Mouse (Mus musculus): Measurements from ENCODE around the gene App. TPM values are rescaled to one million over a fixed set of nuclear protein-coding genes. Genes with fewer than 3 reads are reported as not detected.

App gene
- total RNA-seq, 2 experiments from 2014 or later: 132 to 140 TPM

DNA sequence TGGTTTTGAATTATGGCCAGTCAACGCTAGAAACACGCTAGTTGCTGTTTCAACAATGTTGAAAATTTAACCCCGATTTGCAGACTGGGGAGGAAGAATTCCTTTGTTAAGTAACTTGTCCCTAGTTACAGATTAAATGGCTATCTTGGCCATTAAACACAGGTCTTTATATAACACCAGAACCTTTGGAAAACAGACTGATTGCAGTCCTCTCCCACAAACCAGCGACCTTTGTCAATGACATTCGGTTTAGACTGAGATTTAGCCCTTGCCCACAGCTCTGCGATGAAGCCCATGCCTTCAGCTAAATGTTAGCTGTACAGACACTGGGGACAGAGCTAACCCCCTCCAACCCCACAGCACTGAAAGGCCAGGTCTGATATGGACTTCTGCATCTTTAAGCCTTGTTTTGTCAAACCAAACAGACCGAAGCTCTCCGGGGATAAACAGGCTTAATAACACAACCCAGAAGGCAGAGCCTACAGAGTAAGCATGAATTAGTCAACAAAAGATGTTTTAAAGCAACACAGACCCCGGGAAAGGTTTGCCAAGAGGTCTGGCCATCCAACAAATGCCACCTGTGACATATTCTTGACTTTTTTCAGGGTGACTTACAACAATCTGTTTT, 152.8 kb downstream of the App start:
- no peak for DNase-seq

DNA sequence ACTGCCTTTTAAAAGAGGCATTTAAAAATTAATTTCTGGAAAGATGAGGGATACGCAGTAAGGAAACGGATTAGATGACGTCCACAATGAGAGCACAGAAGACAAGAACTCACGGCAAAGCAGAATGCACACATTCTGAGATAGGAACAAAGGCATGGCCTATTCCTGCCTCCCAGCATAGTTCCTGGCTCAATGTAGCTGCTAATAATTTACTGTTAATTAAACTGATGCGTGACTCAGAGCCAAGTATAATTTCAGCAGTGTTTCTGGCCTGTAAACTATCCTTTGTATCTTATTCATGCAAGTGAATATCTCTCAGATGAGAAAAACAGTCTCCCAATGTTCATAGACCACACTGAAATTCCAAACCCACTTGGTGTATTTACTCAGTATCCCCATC, 154.3 kb downstream of the App start:
- no peak for DNase-seq

DNA sequence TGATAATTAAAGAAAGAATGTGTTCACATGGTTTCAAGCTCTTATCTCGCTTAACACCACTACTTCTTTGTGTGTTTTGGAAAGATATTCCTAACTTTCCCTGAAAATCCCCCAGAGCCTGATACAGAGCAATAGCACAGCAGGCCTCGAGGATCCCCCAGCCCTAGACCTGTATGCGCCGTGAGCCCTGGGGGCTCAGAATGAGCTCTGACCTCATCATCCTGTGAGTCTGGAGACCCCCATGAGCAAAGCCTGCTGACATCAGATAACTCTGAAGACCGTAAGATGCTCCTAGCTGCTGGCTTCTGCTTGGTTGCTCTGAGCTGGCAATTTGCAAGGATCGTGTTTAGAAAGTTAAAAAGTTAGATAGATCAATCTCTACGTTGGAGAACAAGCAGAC, 155.7 kb downstream of the App start:
- no peak for DNase-seq

DNA sequence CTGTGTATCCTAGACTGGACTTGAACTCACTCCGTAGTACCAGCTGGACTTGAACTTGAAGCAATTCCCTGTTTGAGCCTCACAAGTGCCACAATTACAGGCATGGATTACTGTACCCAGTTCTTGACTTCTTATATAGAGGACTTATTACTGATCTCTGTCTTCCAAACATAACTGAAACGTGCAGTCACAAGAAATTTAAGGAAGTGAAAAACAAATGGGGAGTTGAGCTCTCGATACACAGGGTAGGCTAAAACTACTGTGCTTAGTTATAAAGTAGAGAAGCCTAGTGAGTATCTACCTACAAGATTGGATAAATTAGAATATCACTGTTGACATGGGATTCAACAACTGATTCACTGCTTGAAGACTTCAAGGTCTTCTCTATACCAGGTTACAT, 160.9 kb downstream of the App start:
- DNase-seq: no peak

DNA sequence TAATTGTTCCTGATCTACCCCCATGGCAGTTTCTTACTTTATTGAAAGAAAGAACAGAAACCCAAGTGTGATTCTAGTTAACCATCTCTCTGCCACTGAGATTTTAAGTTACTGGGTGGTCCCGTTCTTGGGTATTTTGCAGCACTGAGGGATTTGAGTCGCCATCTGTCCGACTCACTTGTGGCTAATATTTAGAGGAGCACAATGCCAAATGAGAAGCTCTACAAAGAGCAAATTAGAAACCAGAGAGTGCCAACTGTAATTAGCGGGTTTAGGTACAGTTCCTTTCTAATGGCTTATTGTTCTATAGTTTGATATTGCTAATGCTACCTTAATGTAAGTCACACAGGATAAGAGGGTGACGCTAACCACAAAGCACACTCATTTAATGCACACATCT, 161.4 kb downstream of the App start:
- no peak for DNase-seq

DNA sequence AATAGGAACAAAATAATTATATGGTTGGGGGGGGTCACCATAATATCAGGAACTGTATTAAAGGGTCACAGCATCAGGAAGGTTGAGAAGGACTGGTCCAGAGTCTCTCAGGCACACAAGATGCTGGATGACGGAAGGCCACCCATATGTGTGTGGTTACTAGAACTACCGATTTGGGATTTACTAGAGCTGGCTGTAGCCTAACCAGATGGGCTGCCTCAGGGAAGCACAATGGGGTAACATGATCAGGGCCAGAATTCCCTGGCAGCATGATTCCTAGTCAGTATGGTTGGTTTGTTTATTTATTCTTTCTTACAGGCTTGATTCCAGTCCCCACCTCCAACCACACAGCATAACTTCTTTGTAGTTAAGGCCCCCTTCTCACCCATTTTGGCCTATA, 162.9 kb downstream of the App start:
- DNase-seq: no peak

DNA sequence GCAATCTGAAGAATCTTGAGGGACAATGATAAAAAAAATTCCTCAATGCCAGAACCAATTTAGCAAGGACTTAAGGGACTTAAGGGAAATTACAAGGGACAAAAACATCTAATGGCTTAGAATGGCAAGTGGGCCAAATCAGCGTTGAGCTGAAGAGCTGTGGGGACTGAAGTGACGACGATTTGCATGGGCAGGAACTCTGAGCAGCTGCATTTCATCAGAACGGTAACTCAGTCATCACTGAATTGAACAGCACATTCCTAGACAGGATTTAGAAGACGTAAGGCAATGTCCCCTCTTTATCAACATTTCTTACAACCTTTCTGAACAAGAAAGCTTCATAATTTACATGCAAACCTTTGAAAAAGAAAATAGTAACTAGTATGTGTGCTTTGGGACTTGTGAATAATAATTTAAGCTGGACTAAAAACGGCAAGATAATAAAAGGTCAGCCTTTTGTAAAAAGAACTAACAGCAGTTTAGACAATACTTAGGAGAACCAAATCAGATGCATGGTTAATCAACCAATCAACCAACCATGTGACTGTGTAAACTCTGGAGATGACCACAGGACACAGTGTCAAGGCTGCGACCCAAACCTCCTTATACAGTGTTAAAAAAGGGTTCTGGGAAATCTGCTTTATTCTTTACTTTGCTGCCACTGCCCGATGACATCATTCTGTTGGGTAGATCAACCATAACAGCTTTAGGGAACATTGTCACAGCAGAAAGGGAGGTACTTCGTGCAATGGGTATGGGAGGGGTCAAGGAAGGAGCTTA, 164.5 kb downstream of the App start:
- no peak for DNase-seq

DNA sequence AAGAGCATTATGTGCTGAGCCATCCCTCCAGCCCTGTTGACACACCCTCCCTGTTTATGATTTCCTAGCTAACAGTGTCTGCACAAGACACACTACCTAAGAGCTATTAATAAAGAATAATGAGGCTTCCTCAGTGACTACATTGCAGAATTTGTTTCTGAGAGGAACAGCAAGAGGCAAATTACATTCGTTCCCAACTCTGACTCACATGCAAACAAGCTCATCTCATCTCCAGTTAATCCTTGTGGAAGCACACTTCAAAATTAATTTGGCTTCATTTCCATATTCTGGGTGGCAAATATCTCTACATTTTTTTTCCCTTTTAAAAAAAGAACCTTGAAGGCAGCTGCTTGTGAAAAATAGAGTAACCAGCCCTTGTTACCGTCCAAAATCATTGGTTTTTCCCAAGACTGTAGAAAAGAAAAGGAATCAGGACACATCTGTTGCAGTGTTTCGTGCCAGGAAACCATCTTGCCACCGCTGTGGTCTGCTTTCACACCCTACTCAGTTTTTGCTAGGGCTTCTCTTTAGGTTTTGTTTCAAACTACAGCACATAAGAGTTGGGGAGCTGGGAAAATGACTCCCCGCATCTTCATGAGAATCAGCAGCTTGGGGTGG, 171.5 kb downstream of the App start:
- DNase-seq: no peak

DNA sequence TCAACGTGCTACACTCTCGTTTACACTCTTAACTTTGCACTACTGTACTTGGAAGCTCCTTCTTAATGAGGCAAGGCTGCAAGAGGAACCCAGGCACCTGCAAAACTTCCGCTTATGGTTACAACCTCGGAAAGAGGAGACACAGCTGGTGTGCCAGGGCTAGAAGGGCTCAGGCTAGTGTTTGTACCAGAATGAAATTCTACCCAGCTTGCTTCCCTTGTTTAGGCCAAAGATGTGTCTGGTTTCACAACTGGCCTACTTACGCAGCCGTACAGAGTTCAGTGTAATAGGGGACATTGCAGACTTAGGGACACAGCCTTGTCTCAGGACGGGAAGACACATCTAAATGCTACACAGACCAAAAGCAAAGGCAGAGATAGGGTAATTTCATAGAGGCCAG, 173.3 kb downstream of the App start:
- DNase-seq: peak in 1 of 2 experiments; percentile 7

DNA sequence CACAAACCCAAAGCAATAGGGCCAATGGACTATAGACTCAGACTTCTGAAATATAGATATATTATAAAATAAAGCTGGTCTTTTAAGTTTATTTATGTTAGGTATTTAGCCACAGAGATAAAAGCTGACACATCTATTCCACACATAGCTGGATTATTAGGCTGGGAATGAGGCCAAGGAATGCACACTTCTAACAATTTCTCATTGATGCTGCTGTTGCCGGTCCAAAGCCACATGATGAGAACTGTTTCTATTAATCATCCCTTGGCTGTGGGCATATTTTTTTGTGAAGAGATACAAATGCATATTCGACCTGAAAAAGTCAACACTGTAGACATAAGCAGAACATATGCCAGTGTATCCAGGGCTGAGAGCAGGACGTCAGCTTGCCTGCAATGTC, 176.0 kb downstream of the App start:
- no peak for DNase-seq

DNA sequence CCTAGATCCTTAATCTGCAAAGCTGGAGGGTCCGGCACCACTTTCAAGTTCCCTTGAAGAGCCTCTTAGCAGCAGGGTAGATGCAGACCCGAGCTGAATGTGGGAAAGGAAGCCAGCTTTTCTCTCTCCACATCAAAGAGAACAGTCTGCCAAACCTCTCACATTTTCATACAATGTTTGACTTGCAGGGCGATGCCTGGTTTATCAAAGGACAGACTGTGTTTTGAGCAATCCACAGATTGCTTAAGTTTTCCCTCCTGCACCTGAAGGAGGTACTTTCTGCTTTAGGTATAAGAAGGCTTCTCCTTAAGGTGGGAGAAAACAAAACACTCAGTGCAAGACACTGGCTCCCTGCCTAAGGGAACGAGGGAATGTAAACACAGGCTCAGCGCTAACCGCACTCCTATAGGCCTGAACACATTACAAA, 178.1 kb downstream of the App start:
- no peak for DNase-seq

DNA sequence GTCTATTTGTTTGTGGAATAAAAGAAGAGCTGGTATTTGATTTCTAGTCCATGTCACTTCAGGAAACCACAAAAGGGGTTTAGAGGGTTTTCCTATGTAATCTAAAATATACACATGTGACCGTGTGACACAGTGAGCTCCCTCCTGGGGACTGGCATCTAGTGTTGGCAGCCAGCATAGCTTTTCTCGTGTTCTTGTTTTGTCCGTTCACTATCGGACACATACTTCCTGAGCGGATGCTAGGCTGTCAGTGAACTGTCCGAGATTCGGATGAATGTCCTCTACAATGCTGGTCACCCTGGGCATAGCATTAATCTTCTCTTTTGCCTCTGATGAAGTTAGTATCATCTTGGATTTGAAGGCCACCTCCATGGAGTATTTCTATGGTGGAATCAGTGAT, 180.7 kb downstream of the App start:
- no peak for DNase-seq

DNA sequence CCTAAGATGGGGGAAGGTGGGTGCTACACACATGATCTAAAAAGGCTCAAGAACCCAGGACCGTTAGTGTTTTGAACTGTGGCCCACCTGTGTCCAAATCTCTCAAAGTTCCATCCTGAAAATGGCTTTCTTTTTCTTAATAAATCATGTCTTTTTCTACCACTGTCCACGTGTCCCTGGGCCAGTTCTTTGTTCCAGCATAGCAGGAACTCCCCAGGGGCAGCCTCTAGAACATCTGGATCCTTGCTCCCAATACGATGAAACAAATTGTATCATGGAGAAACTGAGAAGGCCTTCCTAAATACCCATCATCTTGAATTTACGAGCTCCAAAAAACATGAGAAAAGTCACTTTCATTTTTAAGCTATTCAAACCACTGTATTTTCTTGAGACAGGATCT, 182.6 kb downstream of the App start:
- DNase-seq: peak; percentile 19 to 29

DNA sequence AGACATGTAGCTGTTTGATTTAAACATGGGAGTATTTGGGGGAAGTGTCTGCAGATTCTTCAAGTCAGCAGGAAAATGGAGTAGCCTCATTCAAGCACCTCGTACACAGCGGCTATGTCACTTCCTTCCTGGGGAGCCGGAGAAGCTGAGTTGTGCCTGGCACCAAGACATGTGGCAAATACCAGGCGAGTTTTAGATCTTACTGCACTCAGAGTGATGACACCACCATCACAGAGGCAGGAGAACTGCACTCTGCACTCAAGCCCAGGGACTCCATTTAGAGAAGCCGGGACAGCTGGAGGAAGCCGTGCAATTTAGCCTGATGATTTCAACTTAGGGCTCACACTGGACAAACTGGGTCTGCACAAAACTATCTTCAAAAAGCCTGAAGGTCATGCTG, 183.6 kb downstream of the App start:
- DNase-seq: peak; percentile 35 to 66

DNA sequence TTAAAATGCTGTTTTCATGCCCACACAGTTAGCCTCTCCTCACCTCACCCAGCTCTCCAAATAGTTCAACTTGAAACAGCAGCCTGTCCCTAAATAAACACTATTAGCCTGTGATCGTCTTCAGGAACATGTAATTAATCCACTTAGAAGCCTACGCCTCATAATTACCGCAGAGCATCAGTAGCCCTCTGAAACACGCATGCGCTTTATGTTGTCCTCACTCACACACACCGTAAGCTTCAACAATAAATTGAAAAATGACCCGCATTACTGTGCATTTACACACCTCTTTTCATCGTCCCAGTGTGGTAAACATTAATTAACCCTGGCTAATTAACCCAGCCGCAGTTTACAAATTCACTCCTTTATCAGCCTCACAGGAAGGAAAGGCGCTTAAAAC, 184.1 kb downstream of the App start:
- no peak for DNase-seq

DNA sequence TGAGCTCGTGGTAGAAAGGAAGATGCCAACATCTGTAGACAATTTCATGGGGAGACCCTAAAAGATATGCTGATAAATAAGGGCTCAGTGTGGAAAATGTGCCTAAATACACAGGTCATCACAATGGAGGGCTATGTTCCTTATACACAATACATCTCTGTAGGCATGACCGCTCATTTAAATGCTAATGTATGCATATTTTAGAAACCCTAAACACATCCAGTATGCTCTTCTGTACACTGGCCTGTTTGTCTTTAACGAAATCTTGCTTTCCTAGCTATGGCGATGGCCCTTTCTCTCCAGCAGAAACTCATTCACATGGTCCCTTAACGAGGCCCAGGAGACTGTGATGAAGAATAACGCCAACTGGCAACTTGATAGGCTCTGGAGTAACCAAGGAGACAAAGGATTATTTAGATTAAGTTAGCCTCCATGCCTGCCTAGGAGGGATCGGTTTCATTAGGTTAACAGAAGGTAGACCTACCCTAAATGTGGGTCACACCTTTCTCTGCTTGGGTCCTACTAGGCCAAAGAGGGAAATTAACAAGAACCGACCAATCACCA, 185.8 kb downstream of the App start:
- no peak for DNase-seq

DNA sequence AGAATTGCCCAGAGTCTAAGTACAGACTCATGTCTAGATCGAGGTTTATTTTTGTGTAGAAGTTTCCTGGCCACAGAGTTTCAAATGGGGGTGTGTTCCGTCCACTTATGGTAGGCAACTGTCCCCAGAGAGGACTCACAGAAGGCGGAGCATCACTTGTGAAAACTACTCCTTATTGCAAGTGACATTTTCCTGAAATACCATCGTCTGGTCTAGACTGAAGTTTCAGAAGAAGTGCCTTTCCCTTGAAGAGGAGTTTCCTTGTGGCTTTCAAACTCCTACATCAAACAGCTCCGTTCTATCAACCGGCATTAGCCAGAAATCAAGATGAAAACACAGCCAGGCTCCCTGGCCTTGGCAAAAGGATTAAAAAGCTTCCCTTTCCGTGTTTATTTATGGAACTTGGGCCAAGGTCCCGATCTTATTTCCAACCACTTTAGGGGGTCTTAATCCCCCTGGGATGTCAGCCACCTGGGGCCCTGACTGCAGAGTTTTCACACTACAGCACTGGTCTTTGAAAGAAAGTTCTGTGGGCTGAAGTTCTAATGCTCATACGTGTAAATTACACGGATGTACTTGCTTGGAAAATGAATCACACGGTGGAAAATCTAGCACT, 187.4 kb downstream of the App start:
- no peak for DNase-seq

DNA sequence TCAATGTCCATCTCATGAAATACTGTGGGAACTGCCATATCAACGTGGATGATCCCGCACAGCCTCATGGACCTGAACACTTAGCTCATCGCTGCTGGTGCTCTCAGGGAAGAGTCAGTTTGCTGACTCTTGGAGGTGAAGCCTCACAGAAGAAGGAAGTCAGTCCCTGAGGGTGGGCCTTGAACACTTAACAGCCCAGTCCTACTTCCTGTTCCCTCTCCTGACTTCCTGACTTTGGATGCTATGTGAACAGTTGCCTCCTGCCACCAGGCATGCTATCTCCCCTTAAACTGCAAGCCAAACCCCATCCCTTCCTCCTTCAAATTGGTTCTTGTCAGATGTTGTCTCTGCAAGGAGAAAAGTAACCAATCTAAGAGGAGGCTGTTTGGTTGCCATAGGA, 188.2 kb downstream of the App start:
- DNase-seq: no peak

DNA sequence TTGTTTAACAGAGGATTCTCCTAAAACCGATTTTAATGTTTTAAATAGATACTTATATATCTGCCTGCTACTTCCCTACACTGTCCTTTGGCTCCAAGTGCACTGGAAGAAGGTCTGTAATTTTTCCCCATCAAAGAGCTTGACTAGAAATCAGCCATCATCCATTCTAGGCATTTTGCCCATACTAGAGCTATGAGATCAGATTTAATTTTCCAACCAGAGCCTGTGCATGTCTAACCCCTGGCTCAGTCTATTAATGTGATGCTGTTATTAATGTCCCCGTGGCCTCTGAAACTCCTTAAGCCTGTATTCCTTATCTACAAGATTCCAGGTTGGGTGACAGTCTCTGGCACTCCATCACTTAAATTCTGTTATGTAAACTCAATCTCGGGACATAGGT, 190.1 kb downstream of the App start:
- DNase-seq: no peak

DNA sequence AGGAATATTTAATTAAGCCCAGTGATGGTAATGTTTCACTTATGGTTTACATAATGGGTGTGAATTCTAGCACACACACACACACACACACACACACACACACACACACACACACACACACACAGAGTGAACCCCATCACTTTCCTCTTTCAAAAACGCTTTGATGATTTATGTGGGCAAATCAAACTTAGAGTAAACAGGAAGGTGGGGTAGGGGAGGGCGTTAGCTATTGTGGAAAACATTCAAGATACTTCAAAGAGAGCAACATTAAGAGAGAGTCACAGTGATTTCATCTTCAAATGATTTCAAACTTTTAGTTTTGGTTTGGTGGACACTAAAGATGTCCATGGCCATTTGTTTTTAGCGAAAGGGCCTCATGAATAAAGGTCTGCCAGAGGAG, 191.0 kb downstream of the App start:
- DNase-seq: no peak

DNA sequence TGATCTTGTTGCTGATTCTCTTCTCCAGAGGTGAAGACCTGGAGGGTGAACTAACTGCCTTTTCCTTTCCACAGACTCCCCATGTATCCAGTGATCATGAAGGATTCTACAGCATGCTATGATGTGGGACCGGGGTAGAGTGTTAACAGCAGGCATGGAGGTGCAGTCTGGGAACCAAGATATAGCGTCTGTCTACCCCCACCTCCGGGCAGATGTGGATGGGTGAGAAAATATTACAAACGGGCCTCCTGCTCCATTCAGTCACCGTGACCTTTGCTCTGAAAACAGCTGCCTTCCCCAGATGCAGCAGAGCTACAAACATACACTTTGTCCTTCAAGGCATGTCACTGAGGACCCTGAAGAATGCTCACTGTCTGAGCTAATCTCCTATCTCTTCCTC, 195.0 kb downstream of the App start:
- no peak for DNase-seq

DNA sequence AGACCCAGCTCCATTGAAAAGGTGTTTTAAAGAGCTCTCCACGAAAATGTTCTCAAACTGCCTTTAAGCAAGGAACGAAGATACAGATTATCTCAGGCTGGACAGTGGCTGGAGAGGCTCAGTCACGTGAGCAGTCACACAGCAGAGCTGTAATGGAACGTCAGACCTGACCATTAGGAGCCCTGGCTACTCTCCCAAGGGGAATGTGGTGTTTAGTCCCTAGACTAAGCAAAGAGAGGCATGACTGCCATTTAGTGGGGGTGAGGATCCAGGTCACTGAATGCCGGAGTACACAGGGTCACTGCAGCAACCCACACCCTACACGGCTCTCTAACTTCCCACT, 199.4 kb downstream of the App start:
- no peak for DNase-seq

Data from heart, adult 18-20 months (tissue).